Comparison of ENCODE assay signal across 27 mouse cellular contexts in the genomic region with DNA sequence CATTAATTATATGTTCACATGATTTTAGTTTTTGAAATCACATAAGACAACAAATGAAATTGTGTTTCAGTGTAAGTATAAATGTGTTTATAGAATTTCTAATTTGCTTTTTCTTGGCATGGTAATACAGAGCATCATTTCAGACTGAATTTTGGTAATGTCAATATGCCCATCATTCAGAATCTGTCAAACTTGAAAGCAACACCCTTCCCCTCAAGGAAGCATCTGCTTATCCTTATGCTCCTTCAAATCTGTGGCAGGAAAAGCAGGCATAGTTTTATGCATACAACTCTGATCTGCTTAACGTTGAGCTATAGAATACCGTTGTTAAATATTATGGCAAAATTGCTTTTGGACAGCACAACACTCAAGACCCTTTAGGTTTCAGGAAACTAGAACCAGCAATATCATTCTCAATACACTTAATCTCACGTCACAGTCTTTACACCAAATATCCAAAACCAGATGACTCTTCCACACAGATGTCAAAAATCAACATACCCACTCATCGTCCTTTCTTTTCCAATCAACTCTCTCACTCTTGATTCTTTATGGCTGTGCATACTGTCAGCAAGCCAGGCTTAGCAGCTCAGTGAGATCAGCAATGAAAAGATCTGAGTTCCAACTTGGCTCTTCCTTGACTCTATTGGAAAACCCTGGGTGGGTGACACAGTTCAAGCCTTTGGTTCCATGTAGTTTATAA. TPM values are rescaled to one million over a fixed set of nuclear protein-coding genes. Genes with fewer than 3 reads are reported as not detected.
A peak's percentile ranks its signal among the peaks of the same experiment; 100 is the strongest.
DNase-seq lines count a peak whose midpoint lies in the region; ATAC-seq and TF ChIP-seq lines count a peak whose summit lies in the region.
"Had no signal": no experiment of that assay in that cellular context is flagged by ENCODE, and none has a peak within 500 bp of the region (broad histone marks: within the 10 kb centered on the region; RNA-seq: fewer than 3 reads in every experiment).

No protein-coding gene starts in this region.

- no peaks in the 10 kb centered on the region for H3K4me1 ChIP-seq in embryonic facial prominence, embryonic 14.5 days (ENCODE audit: control insufficient read depth, insufficient read depth, low read length)
- H3K4me1 ChIP-seq in embryonic facial prominence, embryonic 10.5 days = no peaks in the 10 kb centered on the region
- H3K4me1 ChIP-seq in forebrain, embryonic 15.5 days = peaks cover 5% of the 10 kb centered on the region; the same call in 1 of the 2 replicates
- no peaks in the 10 kb centered on the region for H3K4me1 ChIP-seq in forebrain, embryonic 11.5 days (replicated peaks; ENCODE audit: control insufficient read depth, insufficient read depth, low read length)
- H3K4me1 ChIP-seq in forebrain, postnatal 0 days (ENCODE audit: insufficient read depth) = no peaks in the 10 kb centered on the region
- H3K4me1 ChIP-seq: embryonic facial prominence, embryonic 15.5 days; hindbrain, embryonic 13.5 days; intestine, embryonic 15.5 days had no signal

- no peak for TF ChIP-seq CTCF in forebrain, postnatal 0 days (IDR thresholded peaks at IDR 0.05; ENCODE audit: low read depth)

- DNase-seq in embryonic facial prominence, embryonic 14.5 days (ENCODE audit: low spot score) = peak; percentile 2
- DNase-seq in embryonic facial prominence, embryonic 10.5 days (ENCODE audit: low spot score) = no peak
- no peak for DNase-seq in forebrain, embryonic 11.5 days (ENCODE audit: low spot score)
- DNase-seq in layer of hippocampus, adult 9-10 months (ENCODE audit: low spot score) = peak; percentile 6
- no peak for DNase-seq in layer of hippocampus, postnatal 36 days
- peak; percentile 68 for DNase-seq in forebrain, postnatal 0 days
- DNase-seq: adrenal gland, adult 8-10 months; adrenal gland, postnatal 25 days; cerebellum, adult 11-12 months; cerebellum, adult 8-10 months; cerebellum, postnatal 10 days; cerebellum, postnatal 36 days; embryo, embryonic 11 days; gastrocnemius, adult 2 months; gastrocnemius, postnatal 14 days; heart, adult 11 months; kidney, adult 11 months; kidney, adult 8-10 months had no signal

- H3K27ac ChIP-seq in embryonic facial prominence, embryonic 14.5 days (replicated peaks; ENCODE audit: low read depth, low read length) = no peak overlapping the region
- no peak overlapping the region for H3K27ac ChIP-seq in embryonic facial prominence, embryonic 10.5 days (replicated peaks)
- peak overlapping the region; percentile 61; the same call in 1 of the 2 replicates for H3K27ac ChIP-seq in forebrain, embryonic 15.5 days (replicated peaks)
- no peak overlapping the region for H3K27ac ChIP-seq in forebrain, embryonic 11.5 days (ENCODE audit: low read depth, low read length)
- peak overlapping the region; percentile 46; the same call in 1 of the 2 replicates for H3K27ac ChIP-seq in forebrain, postnatal 0 days (ENCODE audit: low read depth, low read length)
- H3K27ac ChIP-seq: embryonic facial prominence, embryonic 15.5 days; gastrocnemius, adult 2 months; hindbrain, embryonic 13.5 days; intestine, embryonic 15.5 days had no signal

- H3K9me3 ChIP-seq in embryonic facial prominence, embryonic 14.5 days (ENCODE audit: control insufficient read depth, low read length) = no peaks in the 10 kb centered on the region
- H3K9me3 ChIP-seq in embryonic facial prominence, embryonic 10.5 days = peaks cover 3% of the 10 kb centered on the region; the same call in 1 of the 2 replicates
- H3K9me3 ChIP-seq in forebrain, embryonic 15.5 days = no peaks in the 10 kb centered on the region
- no peaks in the 10 kb centered on the region for H3K9me3 ChIP-seq in forebrain, embryonic 11.5 days (ENCODE audit: control insufficient read depth, low read length)
- H3K9me3 ChIP-seq in forebrain, postnatal 0 days (ENCODE audit: low read length) = no peaks in the 10 kb centered on the region
- H3K9me3 ChIP-seq: embryonic facial prominence, embryonic 15.5 days; hindbrain, embryonic 13.5 days; intestine, embryonic 15.5 days had no signal

- no peaks in the 10 kb centered on the region for H3K36me3 ChIP-seq in embryonic facial prominence, embryonic 14.5 days (ENCODE audit: control insufficient read depth, insufficient read depth, low read length)
- H3K36me3 ChIP-seq in embryonic facial prominence, embryonic 10.5 days (replicated peaks) = peaks cover 8% of the 10 kb centered on the region
- 0 out of 2 replicates have a peak, but pooled peaks cover 2% of the 10 kb centered on the region for H3K36me3 ChIP-seq in forebrain, embryonic 15.5 days
- H3K36me3 ChIP-seq in forebrain, embryonic 11.5 days (ENCODE audit: control insufficient read depth, insufficient read depth, low read length) = no peaks in the 10 kb centered on the region
- no peaks in the 10 kb centered on the region for H3K36me3 ChIP-seq in forebrain, postnatal 0 days (ENCODE audit: insufficient read depth)
- H3K36me3 ChIP-seq: embryonic facial prominence, embryonic 15.5 days; intestine, embryonic 15.5 days had no signal

- no peaks in the 10 kb centered on the region for H3K27me3 ChIP-seq in embryonic facial prominence, embryonic 14.5 days (replicated peaks; ENCODE audit: control insufficient read depth, insufficient read depth, low read length)
- no peaks in the 10 kb centered on the region for H3K27me3 ChIP-seq in embryonic facial prominence, embryonic 10.5 days (replicated peaks; ENCODE audit: low read depth, poor library complexity, severe bottlenecking)
- H3K27me3 ChIP-seq in forebrain, embryonic 15.5 days = no peaks in the 10 kb centered on the region
- no peaks in the 10 kb centered on the region for H3K27me3 ChIP-seq in forebrain, embryonic 11.5 days (ENCODE audit: control insufficient read depth, insufficient read depth, low read length)
- no peaks in the 10 kb centered on the region for H3K27me3 ChIP-seq in forebrain, postnatal 0 days (ENCODE audit: insufficient read depth, low read length)
- H3K27me3 ChIP-seq: embryonic facial prominence, embryonic 15.5 days; hindbrain, embryonic 13.5 days; intestine, embryonic 15.5 days had no signal

- no peak overlapping the region for H3K4me2 ChIP-seq in embryonic facial prominence, embryonic 14.5 days (ENCODE audit: low read depth, low read length)
- no peak overlapping the region for H3K4me2 ChIP-seq in forebrain, embryonic 15.5 days (replicated peaks)
- H3K4me2 ChIP-seq in forebrain, embryonic 11.5 days (ENCODE audit: low read depth, low read length, severe bottlenecking) = no peak overlapping the region
- H3K4me2 ChIP-seq in forebrain, postnatal 0 days (ENCODE audit: low read depth) = no peak overlapping the region
- H3K4me2 ChIP-seq: embryonic facial prominence, embryonic 15.5 days; heart, embryonic 11.5 days; hindbrain, embryonic 13.5 days; intestine, embryonic 15.5 days had no signal

- no peak overlapping the region for H3K4me3 ChIP-seq in embryonic facial prominence, embryonic 14.5 days (ENCODE audit: low read depth, low read length)
- H3K4me3 ChIP-seq in embryonic facial prominence, embryonic 10.5 days = no peak overlapping the region
- H3K4me3 ChIP-seq in forebrain, embryonic 15.5 days = no peak overlapping the region
- no peak overlapping the region for H3K4me3 ChIP-seq in forebrain, embryonic 11.5 days (ENCODE audit: low read depth, low read length)
- no peak overlapping the region for H3K4me3 ChIP-seq in forebrain, postnatal 0 days (ENCODE audit: low read depth, low read length)
- H3K4me3 ChIP-seq: embryonic facial prominence, embryonic 15.5 days; erythroblast, embryonic 14.5 days; gastrocnemius, adult 2 months; hindbrain, embryonic 13.5 days; intestine, embryonic 15.5 days had no signal

- 74% methylated on average over 4 of the region's 4 CpGs for WGBS in embryonic facial prominence, embryonic 14.5 days
- 93% methylated on average over 4 of the region's 4 CpGs for WGBS in embryonic facial prominence, embryonic 10.5 days
- 70% methylated on average over 4 of the region's 4 CpGs for WGBS in forebrain, embryonic 15.5 days
- WGBS in forebrain, embryonic 11.5 days = 91% methylated on average over 4 of the region's 4 CpGs
- 65% methylated on average over 4 of the region's 4 CpGs for WGBS in forebrain, postnatal 0 days

- ATAC-seq in embryonic facial prominence, embryonic 14.5 days (ENCODE audit: low read depth) = no peak
- peak; percentile 80 for ATAC-seq in forebrain, embryonic 15.5 days (replicated peaks)
- ATAC-seq in forebrain, embryonic 11.5 days (replicated peaks; ENCODE audit: low FRiP score) = no peak
- peak; percentile 94 for ATAC-seq in forebrain, postnatal 0 days
- ATAC-seq in erythroid progenitor cell, adult 5-6 weeks (replicated peaks; ENCODE audit: low FRiP score, poor library complexity, severe bottlenecking) = no peak
- ATAC-seq: activated CD4-positive, CD25-positive, alpha-beta regulatory T cell, adult 4 months; hindbrain, embryonic 16.5 days; intestine, embryonic 15.5 days had no signal

- H3K9ac ChIP-seq in embryonic facial prominence, embryonic 14.5 days (ENCODE audit: low read depth, low read length) = no peak overlapping the region
- no peak overlapping the region for H3K9ac ChIP-seq in forebrain, embryonic 15.5 days (replicated peaks)
- no peak overlapping the region for H3K9ac ChIP-seq in forebrain, embryonic 11.5 days (ENCODE audit: low read length)
- no peak overlapping the region for H3K9ac ChIP-seq in forebrain, postnatal 0 days
- H3K9ac ChIP-seq: embryonic facial prominence, embryonic 15.5 days; hindbrain, embryonic 13.5 days; intestine, embryonic 15.5 days had no signal

RNA-seq across cellular contexts. Expression of gene Sclt1, which starts 49.7 kb away (rescaled TPM):
- 17.5 and 19.3 TPM in 2 replicates for polyA plus RNA-seq in embryonic facial prominence, embryonic 14.5 days (2014; fragmentation: Nextera tagmentation; extraction: Ambion mirVana)
- 22.9 and 23.2 TPM in 2 replicates for polyA plus RNA-seq in embryonic facial prominence, embryonic 10.5 days (2016; fragmentation: Nextera tagmentation; extraction: Ambion mirVana)
- polyA plus RNA-seq in forebrain, embryonic 15.5 days (2015; fragmentation: Nextera tagmentation; extraction: Ambion mirVana) = 20.5 and 22.2 TPM in 2 replicates
- 27.6 and 33.0 TPM in 2 replicates for polyA plus RNA-seq in forebrain, embryonic 11.5 days (2014; fragmentation: Nextera tagmentation; extraction: Ambion mirVana)
- total RNA-seq in layer of hippocampus, postnatal 36 days (2021) = 10 to 100 TPM; 17.8 to 19.4 TPM
- 17.9 and 23.6 TPM in 2 replicates for total RNA-seq in forebrain, postnatal 0 days (2014; rRNA removed)
- 8.1 and 12.3 TPM in 2 replicates for polyA plus RNA-seq in forebrain, postnatal 0 days (2015; fragmentation: Nextera tagmentation; extraction: Ambion mirVana)
- 28.8 and 35.2 TPM in 2 replicates for total RNA-seq in erythroid progenitor cell, adult 5-6 weeks (2015; ENCODE audit: low replicate concordance)
- 24.2 and 32.7 TPM in 2 replicates for total RNA-seq in erythroid progenitor cell, adult 5-6 weeks (2017; ENCODE audit: low replicate concordance)

RNA-seq across cellular contexts. Expression of gene D3Ertd751e, which starts 49.8 kb away (rescaled TPM):
- 13.0 and 14.2 TPM in 2 replicates for polyA plus RNA-seq in embryonic facial prominence, embryonic 14.5 days (2014; fragmentation: Nextera tagmentation; extraction: Ambion mirVana)
- polyA plus RNA-seq in embryonic facial prominence, embryonic 10.5 days (2016; fragmentation: Nextera tagmentation; extraction: Ambion mirVana) = 16.7 and 18.0 TPM in 2 replicates
- 9.6 and 10.3 TPM in 2 replicates for polyA plus RNA-seq in forebrain, embryonic 15.5 days (2015; fragmentation: Nextera tagmentation; extraction: Ambion mirVana)
- 17.7 and 20.7 TPM in 2 replicates for polyA plus RNA-seq in forebrain, embryonic 11.5 days (2014; fragmentation: Nextera tagmentation; extraction: Ambion mirVana)
- 10 to 100 TPM in 1 of 2 experiments, 1 to 10 TPM in 1; 8.3 to 12.1 TPM for total RNA-seq in layer of hippocampus, postnatal 36 days (2021)
- 3.2 and 9.2 TPM in 2 replicates for total RNA-seq in forebrain, postnatal 0 days (2014; rRNA removed)
- polyA plus RNA-seq in forebrain, postnatal 0 days (2015; fragmentation: Nextera tagmentation; extraction: Ambion mirVana) = 4.2 and 7.6 TPM in 2 replicates
- 2.5 and 2.9 TPM in 2 replicates for total RNA-seq in erythroid progenitor cell, adult 5-6 weeks (2015; ENCODE audit: low replicate concordance)
- total RNA-seq in erythroid progenitor cell, adult 5-6 weeks (2017; ENCODE audit: low replicate concordance) = 0.83 and 5.1 TPM in 2 replicates

Comparison
In these comparisons a context has a peak if more than half of its experiments do, and no peak if none do; other contexts are left out.
1. ATAC-seq: peak in forebrain, embryonic 15.5 days (single experiment) and forebrain, postnatal 0 days (single experiment); none in embryonic facial prominence, embryonic 14.5 days (single experiment), forebrain, embryonic 11.5 days (single experiment) and erythroid progenitor cell, adult 5-6 weeks (single experiment).
2. DNase-seq: peak in embryonic facial prominence, embryonic 14.5 days (single experiment), layer of hippocampus, adult 9-10 months (single experiment) and forebrain, postnatal 0 days (single experiment); none in embryonic facial prominence, embryonic 10.5 days (single experiment), forebrain, embryonic 11.5 days (single experiment) and layer of hippocampus, postnatal 36 days (0 of 2).
3. H3K27ac ChIP-seq: peak in forebrain, embryonic 15.5 days (single experiment) and forebrain, postnatal 0 days (single experiment); none in embryonic facial prominence, embryonic 14.5 days (single experiment), embryonic facial prominence, embryonic 10.5 days (single experiment) and forebrain, embryonic 11.5 days (single experiment).